Mouse (Mus musculus): Measurements from ENCODE around the gene Rdh7.

Gene Rdh7

DNA sequence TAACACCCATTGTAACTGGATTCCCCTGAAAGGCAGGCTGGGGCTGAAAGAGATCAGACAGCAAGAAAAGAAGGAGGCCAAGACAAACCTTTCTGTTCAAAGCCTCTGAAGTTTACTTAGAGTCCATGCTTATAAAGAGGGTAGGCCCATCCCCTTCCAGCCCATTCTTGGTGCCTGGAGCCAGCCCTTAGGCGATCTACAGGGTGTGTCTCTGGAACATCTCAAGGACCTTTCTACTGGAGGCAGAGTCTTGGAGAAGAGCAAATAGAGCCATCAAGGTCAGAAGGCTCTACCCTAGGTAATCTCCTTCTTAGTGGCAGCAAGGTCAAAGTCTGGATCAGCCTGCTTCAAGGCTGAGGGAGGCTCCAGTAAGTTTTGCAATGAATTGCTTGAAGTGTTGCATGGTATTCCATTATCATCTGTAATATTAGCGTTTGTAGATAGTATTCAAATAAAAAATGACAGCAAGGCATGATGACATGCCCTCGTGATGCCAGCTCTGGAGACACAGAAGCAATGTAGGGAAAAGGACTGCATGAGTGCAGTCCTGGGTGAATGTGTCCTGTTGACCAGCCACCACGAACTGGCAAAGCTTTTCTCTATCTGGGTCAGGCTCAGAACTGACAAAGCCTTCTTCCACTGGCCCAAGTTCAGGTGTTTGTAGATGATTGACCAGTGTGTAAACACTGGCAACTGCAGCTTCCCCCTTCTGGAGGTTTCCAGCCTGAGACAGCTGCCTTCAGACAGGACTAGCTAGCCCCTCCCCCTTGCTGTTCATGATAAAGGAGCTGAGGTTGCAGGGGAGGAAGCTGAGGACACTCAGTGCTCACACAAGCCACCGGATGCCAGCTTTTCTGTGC lies 4.8 kb upstream of the Rdh7 start:
- DNase-seq, result peak; percentile 93

DNA sequence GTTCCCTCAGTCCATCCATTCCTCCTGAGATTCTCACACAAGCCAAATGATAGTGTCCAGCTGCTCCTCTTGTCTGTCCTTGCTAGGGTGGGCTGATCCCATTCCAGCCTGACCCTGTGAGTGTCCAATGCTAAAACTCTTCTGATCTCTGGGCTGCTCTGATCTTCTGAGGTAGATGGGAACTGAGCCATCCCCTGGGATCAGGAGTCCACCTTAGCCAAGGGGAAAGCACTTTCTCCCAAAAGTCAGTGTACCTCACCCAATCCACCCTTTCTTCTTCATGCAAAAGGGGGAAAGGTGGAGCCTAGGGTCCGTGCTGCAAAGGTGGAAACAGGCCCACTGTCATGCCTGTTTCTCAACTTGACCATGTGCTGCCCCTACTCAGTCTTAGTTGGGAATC lies 2.9 kb upstream of the Rdh7 start:
- DNase-seq, result no peak

DNA sequence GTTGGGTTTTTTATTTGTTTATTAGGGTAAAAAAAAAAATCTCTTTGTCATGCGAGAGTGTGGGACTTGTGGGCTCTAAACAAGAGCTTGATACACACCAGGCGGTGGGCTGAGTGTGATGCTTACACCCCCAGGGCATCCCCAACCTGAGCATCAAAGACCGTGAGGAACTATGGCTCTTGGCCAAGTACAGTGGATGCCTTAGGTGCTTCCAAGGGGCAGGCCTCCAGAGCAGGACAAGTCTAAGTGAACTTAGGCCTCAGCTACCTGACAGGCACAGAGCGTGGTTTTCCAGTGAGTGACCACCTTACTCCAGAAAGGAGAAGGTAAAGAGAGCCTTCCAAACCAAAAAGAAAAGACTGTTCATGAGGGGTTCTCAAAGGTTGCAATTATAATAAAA lies 1.6 kb downstream of the Rdh7 start:
- peak; percentile 80 for DNase-seq

DNA sequence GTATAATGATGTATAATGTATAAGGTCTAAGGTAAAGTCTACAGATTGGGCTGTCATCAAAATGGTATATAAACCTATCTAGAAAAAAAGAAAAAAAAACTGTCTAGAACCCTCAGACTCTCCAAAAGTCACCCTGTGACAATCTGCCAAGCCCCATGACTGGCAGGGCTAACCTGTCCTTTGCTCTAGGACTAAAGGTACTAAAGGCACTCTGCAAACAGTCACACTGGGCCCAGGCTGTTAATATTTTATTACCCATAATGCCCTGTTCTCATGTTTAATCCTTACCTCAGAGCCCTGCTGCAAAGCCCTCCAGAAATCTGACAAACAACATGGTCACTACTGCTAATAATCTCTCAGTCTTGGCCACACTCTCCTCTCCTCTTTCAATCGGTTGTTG lies 2.1 kb downstream of the Rdh7 start:
- peak; percentile 93 for DNase-seq

DNA sequence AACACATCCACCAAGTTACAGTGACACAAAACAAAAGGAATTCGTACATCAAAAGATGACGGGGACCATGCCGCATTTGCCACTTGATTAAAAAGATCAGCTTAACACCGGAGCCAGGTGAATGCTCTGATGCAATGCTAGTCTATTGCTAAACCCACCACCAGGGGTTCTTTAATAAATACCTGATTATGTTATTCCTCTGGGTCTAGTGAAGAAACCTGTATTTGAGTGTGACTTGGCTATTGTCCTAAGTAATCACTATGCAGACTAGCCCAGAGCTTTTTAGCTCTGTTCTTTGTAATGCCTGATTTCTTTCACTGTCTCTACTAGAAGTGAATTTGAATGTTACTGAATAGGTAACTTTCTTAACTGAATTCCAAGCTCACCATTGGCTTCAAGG lies 7.6 kb downstream of the Rdh7 start:
- no peak for DNase-seq

DNA sequence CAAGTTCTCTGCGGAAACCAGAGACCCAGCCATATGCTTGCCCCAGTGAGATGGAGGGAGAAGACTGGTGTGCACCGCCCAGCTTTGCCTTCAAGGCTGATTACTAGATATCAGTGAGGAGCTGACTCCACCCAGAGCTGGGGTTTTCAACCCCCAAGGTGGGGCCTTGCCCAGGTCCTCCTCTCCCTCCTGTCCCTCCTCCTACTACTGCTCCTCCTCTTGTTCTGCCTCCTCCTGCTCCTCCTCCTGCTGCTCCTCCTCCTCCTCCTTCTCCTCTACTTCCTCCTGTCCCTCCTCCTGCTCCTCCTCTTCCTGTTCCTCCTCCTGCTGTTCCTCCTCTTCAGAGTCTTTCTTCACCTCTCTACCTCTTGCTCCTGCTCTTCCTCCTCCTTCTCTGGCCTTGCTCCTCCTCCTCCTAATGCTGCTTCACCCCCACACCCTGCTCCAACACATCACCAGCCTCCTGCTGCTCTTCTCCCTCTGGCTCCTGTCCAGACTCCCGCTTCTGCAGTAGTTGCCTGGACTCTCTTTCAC lies 9.4 kb downstream of the Rdh7 start:
- peak; percentile 72 for DNase-seq

DNA sequence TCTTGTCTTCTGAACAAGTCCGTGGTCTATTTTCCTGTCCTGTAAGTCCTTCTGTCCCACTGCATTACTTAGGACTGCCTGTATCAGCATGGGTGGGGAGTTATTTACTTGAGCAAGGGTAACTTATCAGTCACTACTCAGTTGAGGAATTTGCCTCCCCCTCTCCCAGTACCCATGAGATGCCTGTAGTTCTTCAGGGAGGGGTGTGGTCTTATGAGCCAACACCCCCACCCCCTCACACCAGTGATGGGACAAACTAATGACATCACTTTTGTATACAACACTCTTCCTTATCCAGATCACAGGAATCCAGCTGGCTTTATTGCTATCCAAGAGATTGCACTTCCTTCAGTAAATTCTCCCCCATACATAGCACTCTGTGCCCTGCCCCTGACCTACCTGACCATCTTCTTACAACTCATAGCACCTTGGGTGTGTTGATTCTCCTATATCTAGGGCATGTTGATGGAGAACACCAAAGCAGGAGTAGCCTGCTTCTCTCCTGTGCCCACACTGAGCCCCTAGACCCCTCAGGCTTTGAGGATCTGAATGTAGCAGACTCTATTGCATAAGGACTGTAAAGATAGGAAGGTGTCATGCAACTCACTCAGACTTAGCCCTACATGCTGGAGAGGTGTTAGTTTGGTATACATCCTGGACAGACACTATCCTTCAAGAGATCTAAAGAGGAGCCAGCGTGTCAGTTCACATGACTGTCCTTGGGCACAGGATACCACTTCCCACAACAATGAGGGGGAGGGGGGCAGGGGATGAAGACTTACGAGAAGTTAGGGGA lies 10.2 kb downstream of the Rdh7 start:
- DNase-seq, result no peak

DNA sequence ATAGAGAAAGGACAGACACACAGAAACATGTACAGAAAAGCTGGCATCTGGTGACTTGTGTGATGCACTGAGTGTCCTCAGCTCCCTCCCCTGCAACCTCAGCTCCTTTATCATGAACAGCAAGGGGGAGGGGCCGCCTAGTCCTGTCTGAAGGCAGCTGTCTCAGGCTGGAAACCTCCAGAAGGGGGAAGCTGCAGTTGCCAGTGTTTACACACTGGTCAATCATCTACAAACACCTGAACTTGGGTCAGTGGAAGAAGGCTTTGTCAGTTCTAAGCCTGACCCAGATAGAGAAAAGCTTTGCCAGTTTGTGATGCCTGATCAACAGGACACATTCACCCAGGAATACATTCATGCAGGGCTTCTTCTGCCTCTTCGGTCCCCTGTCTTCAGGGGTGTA lies 10.9 kb downstream of the Rdh7 start:
- DNase-seq, result peak; percentile 91

DNA sequence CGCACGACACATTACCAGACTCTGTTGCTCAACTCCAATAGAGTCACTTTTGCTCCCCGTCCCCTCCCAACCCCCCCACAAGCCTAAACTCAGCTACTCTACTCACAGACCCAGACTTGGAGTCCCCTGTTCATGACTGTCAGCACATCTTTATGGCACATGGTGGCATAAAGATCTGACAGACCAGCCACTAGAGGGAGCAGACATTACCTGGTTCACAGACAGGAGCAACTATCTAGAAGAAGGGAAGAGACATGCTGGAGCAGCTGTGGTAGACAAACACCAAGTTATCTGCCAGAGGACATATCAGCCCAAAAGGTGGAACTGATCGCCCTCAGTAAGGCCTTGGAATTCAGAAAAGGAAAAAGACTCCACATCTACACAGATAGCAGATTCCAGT lies 16.1 kb downstream of the Rdh7 start:
- peak; percentile 61 for DNase-seq

DNA sequence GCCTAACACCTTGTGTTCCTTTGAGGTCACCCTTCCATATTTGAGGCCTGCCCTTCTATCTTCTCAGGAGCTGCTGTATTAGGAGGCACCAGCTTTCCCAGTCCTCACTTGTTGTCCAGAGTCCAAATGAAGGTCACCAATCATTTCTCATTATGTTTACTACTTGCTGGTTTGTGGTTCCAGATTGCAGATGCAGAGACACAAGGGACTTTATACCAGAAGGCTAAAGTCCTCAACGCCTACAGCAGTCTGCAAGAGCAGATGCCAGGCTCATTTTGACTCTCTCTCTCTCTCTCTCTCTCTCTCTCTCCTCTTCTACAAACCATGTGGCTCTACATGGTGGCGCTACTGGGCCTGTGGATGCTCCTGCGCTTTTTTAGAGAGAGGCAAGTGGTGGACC lies 22.4 kb downstream of the Rdh7 start, which contains the start of gene Rdh16f2:
Gene Rdh16f2 (plus strand): TSS at position 243 of the 400 bp plus-strand sequence.
- peak; percentile 80 for DNase-seq

DNA sequence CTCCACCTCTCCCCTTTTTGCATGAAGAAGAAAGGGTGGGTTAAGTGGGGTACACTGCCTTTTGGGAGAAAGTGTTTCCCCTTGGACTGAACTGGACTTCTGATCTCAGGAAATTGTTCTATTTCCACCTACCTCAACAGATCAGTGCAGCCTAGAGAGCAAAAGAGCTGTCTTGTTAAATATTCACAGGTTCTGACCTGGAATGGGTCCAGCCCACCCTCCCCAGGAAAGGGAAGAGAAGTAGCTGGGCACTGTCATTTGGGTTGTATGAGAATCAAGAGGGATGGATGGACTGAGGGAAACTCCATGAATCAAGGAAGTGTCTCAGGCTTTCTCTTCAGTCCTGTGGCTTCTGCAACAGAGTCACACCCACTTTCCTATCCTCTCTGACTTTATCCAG lies 23.7 kb downstream of the Rdh7 start:
- DNase-seq, result peak; percentile 93

DNA sequence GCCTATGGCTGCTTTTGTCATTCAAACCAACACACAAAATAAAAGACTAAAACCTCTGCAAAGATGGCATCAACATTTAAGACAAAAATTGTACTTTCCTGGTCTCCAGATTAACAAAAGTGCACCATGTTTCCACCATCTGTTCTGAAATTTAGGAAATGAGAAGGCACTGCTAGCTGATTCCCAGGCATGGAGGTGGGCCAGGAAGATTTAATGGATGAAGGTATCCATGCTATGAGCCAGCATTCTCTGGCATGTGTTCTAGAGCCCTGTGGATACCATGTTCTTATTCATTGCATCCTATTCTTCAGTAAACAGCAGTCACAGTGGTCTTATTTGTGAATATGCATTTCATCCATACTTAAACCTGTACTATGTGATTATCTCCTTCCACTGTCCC lies 32.2 kb downstream of the Rdh7 start:
- no peak for DNase-seq

DNA sequence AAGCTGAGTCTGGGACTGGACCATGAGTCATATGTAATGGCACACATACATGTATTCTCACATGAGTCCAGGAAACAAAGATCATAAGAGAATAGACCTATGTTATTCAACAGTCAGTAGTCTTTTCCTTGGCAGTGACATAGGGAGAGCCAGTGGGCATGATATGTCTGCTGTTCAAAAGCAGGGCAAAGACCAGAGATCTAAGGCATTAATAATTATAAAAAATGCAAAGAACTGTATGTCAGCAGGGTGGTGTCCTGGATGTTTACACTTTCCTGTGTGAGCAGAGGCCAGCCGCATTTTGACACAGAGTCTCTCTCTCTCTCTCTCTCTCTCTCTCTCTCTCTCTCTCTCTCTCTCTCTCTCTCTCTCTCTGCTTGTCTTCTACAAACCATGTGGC lies 39.0 kb downstream of the Rdh7 start, which contains the start of gene Rdh19:
Gene Rdh19 (plus strand): TSS at position 301 of the 400 bp plus-strand sequence.
- DNase-seq, result no peak

DNA sequence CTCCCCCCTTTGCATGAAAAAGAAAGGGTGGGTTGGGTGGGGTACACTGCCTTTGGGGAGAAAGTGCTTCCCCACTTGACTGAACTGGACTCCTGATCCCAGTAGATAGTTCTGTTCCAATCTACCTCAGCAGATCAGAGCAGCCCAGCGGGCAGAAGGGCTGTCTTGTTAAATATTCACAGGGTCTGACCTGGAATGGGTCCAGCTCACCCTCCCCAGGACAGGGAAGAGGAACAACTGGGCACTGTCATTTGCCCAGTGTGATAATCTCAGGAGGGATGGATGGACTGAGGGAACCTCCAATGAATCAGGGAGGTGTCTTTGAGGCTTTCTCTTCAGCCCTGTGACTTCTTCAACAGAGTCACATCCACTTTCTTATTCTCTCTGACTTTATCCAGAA lies 40.5 kb downstream of the Rdh7 start:
- DNase-seq, result peak; percentile 96

DNA sequence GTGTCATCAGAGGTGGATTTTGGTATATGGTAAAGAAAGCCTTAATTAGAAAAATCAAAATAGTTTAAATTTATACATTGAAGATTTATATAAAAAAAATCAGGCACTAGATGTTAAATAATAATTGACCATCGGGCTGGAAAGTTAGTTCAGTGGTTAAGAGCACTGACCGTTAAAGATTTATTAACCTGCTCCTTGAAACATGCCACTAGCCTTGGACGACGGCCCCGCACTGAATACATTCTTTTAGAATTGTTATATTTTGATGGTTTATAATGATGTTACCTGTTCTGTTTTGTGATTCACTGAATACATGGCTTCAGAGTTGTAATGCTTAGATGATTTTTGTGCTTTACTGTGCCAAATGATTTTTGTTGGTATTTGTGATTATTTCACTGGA lies 42.7 kb downstream of the Rdh7 start:
- DNase-seq, result peak; percentile 56

DNA sequence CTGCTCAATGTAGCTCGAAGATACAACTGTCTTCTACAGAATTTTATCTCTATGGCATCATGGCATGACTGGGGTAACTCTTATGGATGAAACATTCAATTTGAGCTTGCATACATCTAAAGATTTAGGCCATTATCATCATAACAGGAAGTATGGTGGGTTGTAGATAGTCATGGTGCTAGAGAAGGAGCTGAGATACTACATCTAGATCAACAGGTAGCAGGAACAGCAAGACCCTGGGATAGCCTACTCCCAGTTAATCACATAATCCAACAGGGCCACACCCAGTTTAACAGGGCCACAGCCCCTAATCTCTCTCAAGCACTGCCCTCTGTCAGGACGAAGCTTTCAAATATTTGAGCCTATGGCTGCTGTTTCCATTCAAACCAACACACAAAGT lies 47.8 kb downstream of the Rdh7 start:
- DNase-seq, result no peak

DNA sequence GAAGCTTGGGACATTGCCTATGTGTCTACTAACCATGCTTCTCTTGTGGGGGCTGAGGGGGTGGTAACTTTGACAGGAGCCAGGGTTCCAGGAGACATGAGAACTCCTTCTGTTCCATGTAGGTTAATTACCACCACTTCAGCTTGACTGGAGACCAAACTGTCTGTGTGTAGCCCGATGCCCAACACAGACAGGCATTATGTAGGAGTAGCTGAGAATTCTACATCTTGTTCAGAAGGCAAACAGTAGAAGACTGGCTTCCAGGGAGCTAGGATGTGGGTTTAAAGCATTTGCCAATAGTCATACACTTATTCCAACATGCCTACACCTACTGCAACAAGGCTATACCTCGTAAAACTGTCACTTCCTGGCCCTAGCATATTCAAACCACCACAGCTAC lies 50.1 kb downstream of the Rdh7 start:
- no peak for DNase-seq

DNA sequence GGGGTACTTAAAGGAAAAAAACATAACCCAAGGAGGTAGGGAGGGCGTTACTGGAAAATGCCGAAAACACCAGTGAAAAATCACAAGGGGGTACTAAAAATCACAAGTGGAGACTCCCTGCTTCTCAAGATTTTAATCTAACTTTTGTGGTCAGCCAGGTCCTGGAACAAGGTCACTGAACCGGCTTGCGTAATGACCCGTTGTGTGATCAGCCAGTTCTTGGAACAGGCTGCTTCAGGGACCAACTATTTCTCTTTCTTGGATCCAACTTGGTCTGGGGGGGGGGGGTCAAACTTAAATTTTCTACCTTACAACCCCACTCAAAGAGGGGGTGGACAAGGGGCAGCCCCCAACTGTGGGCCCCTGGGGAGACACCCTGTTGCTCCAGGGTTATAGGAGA lies 50.8 kb downstream of the Rdh7 start:
- DNase-seq, result peak; percentile 77

DNA sequence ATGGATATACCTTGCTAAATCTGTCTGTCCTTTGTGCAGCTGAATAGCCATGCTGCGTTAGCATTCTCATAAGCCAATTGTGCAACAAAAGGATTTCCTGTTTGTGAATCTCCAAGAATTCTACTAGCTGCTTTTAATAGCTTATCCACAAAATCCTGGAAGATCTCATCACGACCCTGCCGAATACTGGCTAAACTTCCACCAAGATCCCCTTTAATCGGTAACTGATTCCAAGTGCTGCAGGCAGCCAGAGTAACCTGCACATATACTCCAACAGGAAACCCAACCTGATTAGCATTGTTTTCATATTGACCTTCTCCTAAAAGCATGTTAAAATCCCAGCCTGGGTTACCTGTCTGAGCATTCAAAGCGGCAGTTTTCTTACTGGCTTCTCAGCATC lies 53.3 kb downstream of the Rdh7 start:
- peak; percentile 91 for DNase-seq

DNA sequence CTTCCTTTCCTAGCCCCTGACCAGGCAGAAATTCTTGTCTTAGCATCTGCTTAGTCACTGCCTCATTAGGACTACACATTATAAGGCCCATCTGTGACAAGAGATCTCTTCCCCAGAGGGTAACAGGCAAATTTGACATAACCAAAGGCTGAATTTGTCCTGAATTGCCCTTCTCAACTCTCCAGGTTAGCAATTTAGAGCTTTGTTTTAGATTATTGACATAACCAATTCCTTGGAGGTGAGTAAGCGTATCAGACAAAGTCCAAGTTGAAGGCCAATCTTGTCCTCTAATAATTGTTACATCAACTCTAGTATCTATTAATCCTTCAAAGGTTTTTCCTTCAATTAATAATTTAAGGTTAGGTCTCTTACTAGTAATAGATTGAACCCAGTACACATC lies 54.4 kb downstream of the Rdh7 start:
- DNase-seq, result peak; percentile 85
